ENCODE assay signal across 30 mouse cellular contexts in the genomic region with DNA sequence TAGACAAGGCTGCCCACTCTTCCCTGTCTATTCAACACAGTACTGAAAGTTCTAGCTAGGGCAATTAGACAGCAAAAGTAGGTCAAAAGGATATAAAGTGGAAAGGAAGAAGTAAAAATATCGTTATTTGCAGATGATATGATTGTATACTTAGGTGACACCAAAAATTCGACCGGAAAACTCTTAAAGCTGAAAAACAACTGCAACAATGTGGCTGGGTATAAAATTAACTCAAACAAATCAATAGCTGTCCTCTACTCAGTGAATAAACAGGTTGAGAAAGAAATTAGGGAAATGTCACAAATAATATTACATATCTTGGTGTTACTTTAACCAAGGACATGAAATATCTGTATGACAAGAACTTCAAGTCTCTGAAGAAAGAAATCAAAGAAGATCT.
"Had no signal": no experiment of that assay in that cellular context is flagged by ENCODE, and none has a peak within 500 bp of the region (broad histone marks: within the 10 kb centered on the region; RNA-seq: fewer than 3 reads in every experiment).

No protein-coding gene starts in this region.

- H3K4me3 ChIP-seq: heart, embryonic 10.5 days; heart, embryonic 12.5 days; heart, embryonic 13.5 days; heart, embryonic 15.5 days; hindbrain, embryonic 10.5 days; hindbrain, embryonic 12.5 days; hindbrain, embryonic 13.5 days; hindbrain, embryonic 15.5 days; intestine, embryonic 15.5 days; kidney, embryonic 15.5 days; layer of hippocampus, adult 2 months had no signal

- H3K27ac ChIP-seq: heart, embryonic 10.5 days; heart, embryonic 13.5 days; heart, embryonic 15.5 days; hindbrain, embryonic 10.5 days; hindbrain, embryonic 12.5 days; hindbrain, embryonic 13.5 days; hindbrain, embryonic 14.5 days; hindbrain, embryonic 15.5 days; hindbrain, postnatal 0 days; intestine, embryonic 15.5 days; kidney, embryonic 15.5 days; kidney, postnatal 0 days; layer of hippocampus, adult 2 months had no signal

- H3K27me3 ChIP-seq: heart, embryonic 12.5 days; heart, embryonic 13.5 days; heart, embryonic 15.5 days; hindbrain, embryonic 12.5 days; hindbrain, embryonic 13.5 days; hindbrain, embryonic 15.5 days; intestine, embryonic 15.5 days; kidney, embryonic 15.5 days had no signal

- H3K4me1 ChIP-seq: heart, embryonic 10.5 days; heart, embryonic 12.5 days; heart, embryonic 13.5 days; heart, embryonic 15.5 days; hindbrain, embryonic 10.5 days; hindbrain, embryonic 12.5 days; hindbrain, embryonic 13.5 days; hindbrain, embryonic 15.5 days; intestine, embryonic 15.5 days; kidney, embryonic 15.5 days had no signal

- H3K36me3 ChIP-seq: heart, embryonic 10.5 days; heart, embryonic 12.5 days; heart, embryonic 13.5 days; heart, embryonic 15.5 days; hindbrain, embryonic 10.5 days; hindbrain, embryonic 12.5 days; hindbrain, embryonic 13.5 days; hindbrain, embryonic 15.5 days; intestine, embryonic 15.5 days; kidney, embryonic 15.5 days had no signal

- DNase-seq: heart, postnatal 10 days; heart, postnatal 14 days; heart, postnatal 36 days; heart, postnatal 4 days; kidney, adult 11 months; kidney, adult 18-20 months; kidney, adult 2 months; kidney, adult 8-10 months; kidney, adult 9 months; kidney, postnatal 10 days; kidney, postnatal 14 days; kidney, postnatal 25 days; kidney, postnatal 36 days; kidney, postnatal 4 days; layer of hippocampus, adult 9-11 months; layer of hippocampus, postnatal 36 days had no signal

- H3K9ac ChIP-seq: heart, embryonic 12.5 days; heart, embryonic 13.5 days; heart, embryonic 15.5 days; hindbrain, embryonic 12.5 days; hindbrain, embryonic 13.5 days; hindbrain, embryonic 14.5 days; hindbrain, embryonic 15.5 days; intestine, embryonic 15.5 days; kidney, embryonic 15.5 days had no signal
